Mouse (Mus musculus): ENCODE data around the gene Smpd3. TPM values are rescaled to one million over a fixed set of nuclear protein-coding genes. Genes with fewer than 3 reads are reported as not detected.
"Not testable (repeated sequence)": the region's sequence is repeated elsewhere in the genome, so short reads cannot be mapped to it uniquely, and the experiment has no call there.

The Smpd3 gene
- polyA plus RNA-seq, 1 experiment from 2014 or later = 2.5 TPM

GRCm38 (mm10) chr8:106308082-106308786 lies 29.6 kb downstream of the Smpd3 start:
- H3K36me3 ChIP-seq; H3K27me3 ChIP-seq (replicated peaks); H3K9me3 ChIP-seq (replicated peaks); H3K27ac ChIP-seq (ENCODE audit: poor library complexity, severe bottlenecking); H3K4me3 ChIP-seq; H3K4me2 ChIP-seq; H3K9ac ChIP-seq: not testable (repeated sequence)
- peak; percentile 77 for ATAC-seq (ENCODE audit: insufficient number of reproducible peaks, low FRiP score)
- 41% methylated on average over 6 of the region's 6 CpGs for WGBS
- peaks cover 14% of the 10 kb centered on the region; the same call in 1 of the 2 replicates for H3K4me1 ChIP-seq (replicated peaks)

DNA sequence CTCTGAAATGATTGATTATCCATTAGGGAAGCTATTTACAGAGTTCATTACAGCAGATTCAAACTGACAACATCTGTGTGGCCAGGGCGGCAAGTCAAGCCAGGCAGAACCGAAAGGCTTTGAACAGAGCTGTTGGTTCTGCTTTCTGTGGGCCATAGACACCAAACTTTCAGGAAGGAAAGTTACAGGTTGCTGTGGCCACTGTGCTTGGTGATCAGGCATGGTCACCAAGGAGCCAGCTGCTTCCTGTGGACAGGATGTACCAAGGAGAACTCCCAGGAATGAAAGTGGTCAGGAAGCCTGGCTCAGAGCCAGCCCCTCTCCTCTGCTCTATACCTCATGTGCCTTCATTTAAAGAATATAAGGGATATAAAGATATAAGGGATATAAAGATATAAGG lies 30.2 kb downstream of the Smpd3 start:
- Histone ChIP-seq H3K4me2 (no peak overlapping the region), H3K9me3 (replicated peaks) (no peaks in the 10 kb centered on the region), H3K4me3 (no peak overlapping the region), H3K27me3 (replicated peaks) (no peaks in the 10 kb centered on the region), H3K36me3 (no peaks in the 10 kb centered on the region), H3K4me1 (replicated peaks) (peaks cover 14% of the 10 kb centered on the region; the same call in 1 of the 2 replicates), H3K27ac (ENCODE audit: poor library complexity, severe bottlenecking) (no peak overlapping the region), H3K9ac (no peak overlapping the region)
- no peak for ATAC-seq (ENCODE audit: insufficient number of reproducible peaks, low FRiP score)
- 81% methylated on average over 2 of the region's 2 CpGs for WGBS

- H3K36me3 ChIP-seq; H3K27ac ChIP-seq (ENCODE audit: poor library complexity, severe bottlenecking); H3K9ac ChIP-seq; ATAC-seq (ENCODE audit: insufficient number of reproducible peaks, low FRiP score); H3K27me3 ChIP-seq (replicated peaks); H3K9me3 ChIP-seq (replicated peaks); H3K4me2 ChIP-seq; H3K4me3 ChIP-seq: not testable (repeated sequence)
- peaks cover 14% of the 10 kb centered on the region; the same call in 1 of the 2 replicates for H3K4me1 ChIP-seq (replicated peaks)
- 36% methylated on average over 2 of the region's 2 CpGs for WGBS
These were observed 31.0 kb downstream of the Smpd3 start for GRCm38 (mm10) chr8:106306711-106307248.

- H3K27ac ChIP-seq (ENCODE audit: poor library complexity, severe bottlenecking) = no peak overlapping the region
- ATAC-seq (ENCODE audit: insufficient number of reproducible peaks, low FRiP score) = no peak
- peaks cover 16% of the 10 kb centered on the region; the same call in 1 of the 2 replicates for H3K4me1 ChIP-seq (replicated peaks)
- no peaks in the 10 kb centered on the region for H3K9me3 ChIP-seq (replicated peaks)
- no peaks in the 10 kb centered on the region for H3K27me3 ChIP-seq (replicated peaks)
- no peak overlapping the region for H3K4me3 ChIP-seq
- H3K9ac ChIP-seq = no peak overlapping the region
- H3K36me3 ChIP-seq = no peaks in the 10 kb centered on the region
- WGBS = 59% methylated on average over 1 of the region's 1 CpGs
- no peak overlapping the region for H3K4me2 ChIP-seq
These were observed 31.7 kb downstream of the Smpd3 start for GRCm38 (mm10) chr8:106306076-106306475.

DNA sequence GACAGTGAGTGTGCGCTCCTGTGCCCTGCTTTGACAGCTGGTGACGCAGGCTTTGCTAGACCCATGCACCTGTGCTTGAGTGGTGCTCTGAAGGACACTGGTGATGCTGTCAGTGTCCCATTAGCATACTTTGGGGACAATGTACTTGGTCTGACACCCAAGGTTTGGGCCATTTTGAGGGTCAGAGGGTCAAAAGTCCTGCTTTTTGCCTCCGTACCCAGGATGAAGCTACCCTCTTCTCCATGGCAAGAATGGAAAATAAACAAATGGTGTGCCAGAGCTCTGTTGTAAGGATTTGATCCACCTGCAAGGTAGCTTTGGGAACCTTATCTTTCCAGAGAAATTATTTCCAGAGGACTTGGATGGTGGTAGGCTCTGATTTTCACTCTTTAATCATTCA lies 32.5 kb downstream of the Smpd3 start:
- Histone ChIP-seq H3K27ac (ENCODE audit: poor library complexity, severe bottlenecking) (no peak overlapping the region), H3K4me3 (no peak overlapping the region), H3K9me3 (replicated peaks) (no peaks in the 10 kb centered on the region), H3K9ac (no peak overlapping the region), H3K27me3 (replicated peaks) (no peaks in the 10 kb centered on the region), H3K4me1 (replicated peaks) (peaks cover 22% of the 10 kb centered on the region), H3K36me3 (no peaks in the 10 kb centered on the region), H3K4me2 (no peak overlapping the region)
- WGBS = 88% methylated on average over 3 of the region's 3 CpGs
- ATAC-seq (ENCODE audit: insufficient number of reproducible peaks, low FRiP score) = no peak

DNA sequence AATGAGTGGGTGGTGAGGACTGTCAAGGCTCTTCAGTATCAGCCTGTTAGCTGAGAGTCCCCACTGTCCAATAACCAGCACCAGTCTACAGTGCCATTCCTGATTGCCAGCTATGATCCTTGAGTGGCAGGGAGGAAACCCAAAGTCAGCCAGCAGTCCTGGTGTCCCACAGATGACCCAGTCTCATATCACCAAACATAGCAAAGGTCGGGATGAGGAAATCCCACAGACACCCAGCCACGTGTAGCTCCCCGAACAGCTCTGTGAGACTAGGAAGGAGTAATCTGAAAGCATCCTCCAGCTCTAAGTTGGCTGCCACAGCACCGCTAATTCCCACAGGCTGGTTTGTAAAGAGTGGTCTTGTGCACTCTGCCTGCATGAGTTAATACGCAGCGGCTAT lies 33.5 kb downstream of the Smpd3 start:
- H3K4me1 ChIP-seq (replicated peaks) = peaks cover 24% of the 10 kb centered on the region
- no peak overlapping the region for H3K4me2 ChIP-seq
- 62% methylated on average over 6 of the region's 6 CpGs for WGBS
- H3K27ac ChIP-seq (ENCODE audit: poor library complexity, severe bottlenecking) = no peak overlapping the region
- ATAC-seq (ENCODE audit: insufficient number of reproducible peaks, low FRiP score) = no peak
- no peaks in the 10 kb centered on the region for H3K27me3 ChIP-seq (replicated peaks)
- H3K4me3 ChIP-seq = no peak overlapping the region
- no peaks in the 10 kb centered on the region for H3K36me3 ChIP-seq
- H3K9me3 ChIP-seq (replicated peaks) = no peaks in the 10 kb centered on the region
- H3K9ac ChIP-seq = no peak overlapping the region

GRCm38 (mm10) chr8:106300739-106301715 lies 36.8 kb downstream of the Smpd3 start:
- H3K9ac ChIP-seq = no peak overlapping the region
- ATAC-seq (ENCODE audit: insufficient number of reproducible peaks, low FRiP score) = no peak
- H3K27me3 ChIP-seq (replicated peaks) = no peaks in the 10 kb centered on the region
- no peaks in the 10 kb centered on the region for H3K9me3 ChIP-seq (replicated peaks)
- H3K36me3 ChIP-seq = no peaks in the 10 kb centered on the region
- no peak overlapping the region for H3K4me2 ChIP-seq
- H3K4me3 ChIP-seq = no peak overlapping the region
- peaks cover 24% of the 10 kb centered on the region; the same call in 1 of the 2 replicates for H3K4me1 ChIP-seq (replicated peaks)
- 60% methylated on average over 9 of the region's 9 CpGs for WGBS
- H3K27ac ChIP-seq (ENCODE audit: poor library complexity, severe bottlenecking) = peak overlapping the region; percentile 31; the same call in 1 of the 2 replicates

DNA sequence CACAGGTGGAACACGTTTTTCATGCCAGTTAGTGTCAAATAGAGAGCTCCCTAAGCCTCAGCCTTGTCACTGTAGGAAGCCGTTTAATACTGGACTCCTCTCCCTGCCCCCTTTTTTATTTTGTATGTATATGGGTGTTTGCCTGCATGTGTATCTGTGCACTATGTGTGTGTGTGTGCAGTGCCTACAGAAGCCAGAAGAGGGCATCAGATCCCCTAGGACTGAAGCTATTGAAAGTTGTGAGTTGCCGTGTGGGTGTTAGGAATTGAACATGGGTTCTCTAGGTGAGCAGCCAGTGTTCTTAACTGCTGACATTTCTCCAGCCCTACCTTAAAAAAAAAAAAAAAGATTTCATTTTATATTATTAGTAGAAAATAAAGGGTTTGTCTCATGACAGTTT lies 38.1 kb downstream of the Smpd3 start:
- Histone ChIP-seq H3K27me3 (replicated peaks) (no peaks in the 10 kb centered on the region), H3K36me3 (no peaks in the 10 kb centered on the region), H3K9me3 (replicated peaks) (no peaks in the 10 kb centered on the region), H3K4me1 (replicated peaks) (peaks cover 24% of the 10 kb centered on the region; the same call in 1 of the 2 replicates), H3K9ac (no peak overlapping the region), H3K4me3 (no peak overlapping the region), H3K4me2 (no peak overlapping the region), H3K27ac (ENCODE audit: poor library complexity, severe bottlenecking) (no peak overlapping the region)
- WGBS = 82% methylated on average over 3 of the region's 3 CpGs
- ATAC-seq (ENCODE audit: insufficient number of reproducible peaks, low FRiP score) = no peak

- ATAC-seq (ENCODE audit: insufficient number of reproducible peaks, low FRiP score) = no peak
- H3K4me3 ChIP-seq = no peak overlapping the region
- H3K4me2 ChIP-seq = no peak overlapping the region
- H3K9ac ChIP-seq = no peak overlapping the region
- peak overlapping the region; percentile 48; the same call in 1 of the 2 replicates for H3K27ac ChIP-seq (ENCODE audit: poor library complexity, severe bottlenecking)
- H3K4me1 ChIP-seq (replicated peaks) = peaks cover 20% of the 10 kb centered on the region; the same call in 1 of the 2 replicates
- no peaks in the 10 kb centered on the region for H3K9me3 ChIP-seq (replicated peaks)
- no peaks in the 10 kb centered on the region for H3K36me3 ChIP-seq
- WGBS = 50% methylated on average over 1 of the region's 1 CpGs
- no peaks in the 10 kb centered on the region for H3K27me3 ChIP-seq (replicated peaks)
These were observed 38.9 kb downstream of the Smpd3 start for GRCm38 (mm10) chr8:106298846-106299245.

DNA sequence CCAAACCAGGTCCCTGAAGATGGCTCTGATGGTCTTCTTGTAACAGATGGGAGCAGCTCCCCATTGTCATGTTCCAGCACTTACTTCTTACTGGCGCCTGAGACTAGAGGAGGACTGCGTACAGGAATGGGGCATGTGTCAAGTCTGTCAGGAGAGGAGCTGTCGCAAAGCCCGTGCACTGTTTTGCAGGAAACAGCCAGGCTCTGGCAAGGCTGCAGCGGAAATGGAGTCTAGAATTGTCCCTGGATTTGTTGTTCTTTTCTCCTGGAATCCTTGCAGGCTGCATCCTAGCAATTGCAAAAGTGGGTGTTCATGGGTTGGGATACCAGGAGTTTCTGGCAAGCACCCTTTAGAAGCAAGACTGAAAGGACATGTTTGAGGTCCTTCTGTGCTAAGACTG lies 39.5 kb downstream of the Smpd3 start:
- no peaks in the 10 kb centered on the region for H3K36me3 ChIP-seq
- no peak overlapping the region for H3K4me3 ChIP-seq
- H3K9me3 ChIP-seq (replicated peaks) = no peaks in the 10 kb centered on the region
- no peak overlapping the region for H3K9ac ChIP-seq
- ATAC-seq (ENCODE audit: insufficient number of reproducible peaks, low FRiP score) = peak; percentile 70; the same call in 1 of the 2 replicates
- peaks cover 20% of the 10 kb centered on the region; the same call in 1 of the 2 replicates for H3K4me1 ChIP-seq (replicated peaks)
- 35% methylated on average over 5 of the region's 5 CpGs for WGBS
- H3K27ac ChIP-seq (ENCODE audit: poor library complexity, severe bottlenecking) = peak overlapping the region; percentile 48; the same call in 1 of the 2 replicates
- no peak overlapping the region for H3K4me2 ChIP-seq
- no peaks in the 10 kb centered on the region for H3K27me3 ChIP-seq (replicated peaks)

All from heart, embryonic 12.5 days (tissue).